Mouse (Mus musculus) lung, embryonic 16.5 days (tissue): ENCODE measurements at regions not wholly inside any gene's neighbourhood (a gene's known extent, or its start where the extent isn't known, plus 50 kb on each side); places are given as distances from the start of the nearest gene placed in this dataset.

Source experiments
- ATAC-seq: fragments of 200-750 bp; cut with Nextera tagmentation; 2 replicates; pipeline ENCODE4 v1.8.0; 2017; ENCODE audit warnings: low read depth, mild to moderate bottlenecking, moderate library complexity
- H3K27ac ChIP-seq: fragments of 300-500 bp; sonication (generic); 2 replicates; pipeline ENCODE4 v1.5.1; 2014; ENCODE audit warnings: mild to moderate bottlenecking, control low read depth, low read length
- H3K27me3 ChIP-seq: fragments of 300-500 bp; sonication (generic); 2 replicates; pipeline ENCODE4 v1.6.1; 2014; ENCODE audit warnings: low read depth, low read length, mixed read lengths; ENCODE audit not compliant: control insufficient read depth, insufficient read depth
- H3K36me3 ChIP-seq: fragments of 300-500 bp; sonication (generic); 2 replicates; pipeline ENCODE4 v1.6.1; 2014; ENCODE audit warnings: low read length; ENCODE audit not compliant: control insufficient read depth, insufficient read depth
- H3K4me1 ChIP-seq: fragments of 300-500 bp; sonication (generic); replicated peaks from 2 replicates; pipeline ENCODE4 v1.6.1; 2014; ENCODE audit warnings: low read length, mixed read lengths; ENCODE audit not compliant: control insufficient read depth, insufficient read depth
- H3K4me2 ChIP-seq: fragments of 300-500 bp; sonication (generic); 2 replicates; pipeline ENCODE4 v1.6.1; 2014; ENCODE audit warnings: low read depth, low read length, control low read depth
- H3K4me3 ChIP-seq: fragments of 300-500 bp; sonication (generic); 2 replicates; pipeline ENCODE4 v1.5.1; 2014; ENCODE audit warnings: mild to moderate bottlenecking, low read length, control low read depth
- H3K9ac ChIP-seq: fragments of 300-500 bp; sonication (generic); 2 replicates; pipeline ENCODE4 v1.6.1; 2014; ENCODE audit warnings: low read length, control low read depth
- H3K9me3 ChIP-seq: fragments of 300-500 bp; sonication (generic); 2 replicates; pipeline ENCODE4 v1.6.1; 2016; ENCODE audit warnings: low read length; ENCODE audit not compliant: control insufficient read depth
- WGBS: fragments of 180-500 bp; shearing (Covaris S2); extraction: QIAGEN DNeasy Blood & Tissue Kit; methylation state at CpG from one replicate; pipeline ENCODE4 v1.1.7; 2014; 5-methylcytosine and 5-hydroxymethylcytosine counted together

DNA sequence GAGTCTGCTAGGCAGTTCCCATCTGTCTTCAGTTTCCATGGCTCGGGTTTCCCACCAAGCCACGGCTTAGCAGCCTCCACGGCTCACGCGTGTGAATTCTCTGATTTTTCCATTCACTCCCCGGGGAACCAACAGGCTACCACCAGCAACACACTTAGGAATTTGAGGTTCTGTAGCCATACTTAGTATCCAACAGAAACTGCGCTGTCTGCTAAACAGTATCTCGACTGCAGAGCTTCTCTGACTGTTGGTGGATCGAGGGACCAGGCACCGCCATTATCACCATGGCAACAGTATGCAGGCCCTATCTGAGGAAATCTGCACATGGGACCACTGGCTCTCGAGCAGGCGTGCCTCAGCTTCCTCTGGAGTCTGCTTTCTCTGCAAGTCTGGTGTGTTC lies 574.4 kb downstream of the Dok5 start:
- no peak overlapping the region for H3K9ac ChIP-seq
- H3K9me3 ChIP-seq: no peaks in the 10 kb centered on the region
- no peak overlapping the region for H3K4me2 ChIP-seq
- H3K36me3 ChIP-seq: no peaks in the 10 kb centered on the region
- ATAC-seq: no peak
- no peak overlapping the region for H3K27ac ChIP-seq
- WGBS: 49% methylated on average over 12 of the region's 12 CpGs
- no peaks in the 10 kb centered on the region for H3K4me1 ChIP-seq
- H3K4me3 ChIP-seq: no peak overlapping the region
- H3K27me3 ChIP-seq: no peaks in the 10 kb centered on the region

GRCm38 (mm10) chr2:171298519-171298918 lies 566.9 kb downstream of the Dok5 start:
- Histone ChIP-seq H3K36me3 (no peaks in the 10 kb centered on the region), H3K27ac (no peak overlapping the region), H3K4me1 (no peaks in the 10 kb centered on the region), H3K4me2 (no peak overlapping the region), H3K4me3 (no peak overlapping the region), H3K27me3 (no peaks in the 10 kb centered on the region), H3K9me3 (no peaks in the 10 kb centered on the region), H3K9ac (no peak overlapping the region)
- ATAC-seq: no peak
- 54% methylated on average over 5 of the region's 5 CpGs for WGBS

GRCm38 (mm10) chr2:171295603-171296002 lies 564.0 kb downstream of the Dok5 start:
- no peak overlapping the region for H3K27ac ChIP-seq
- H3K27me3 ChIP-seq: no peaks in the 10 kb centered on the region
- H3K9ac ChIP-seq: no peak overlapping the region
- H3K4me3 ChIP-seq: no peak overlapping the region
- H3K36me3 ChIP-seq: no peaks in the 10 kb centered on the region
- WGBS: 82% methylated on average over 5 of the region's 5 CpGs
- no peak overlapping the region for H3K4me2 ChIP-seq
- H3K4me1 ChIP-seq: no peaks in the 10 kb centered on the region
- ATAC-seq: no peak
- H3K9me3 ChIP-seq: no peaks in the 10 kb centered on the region

DNA sequence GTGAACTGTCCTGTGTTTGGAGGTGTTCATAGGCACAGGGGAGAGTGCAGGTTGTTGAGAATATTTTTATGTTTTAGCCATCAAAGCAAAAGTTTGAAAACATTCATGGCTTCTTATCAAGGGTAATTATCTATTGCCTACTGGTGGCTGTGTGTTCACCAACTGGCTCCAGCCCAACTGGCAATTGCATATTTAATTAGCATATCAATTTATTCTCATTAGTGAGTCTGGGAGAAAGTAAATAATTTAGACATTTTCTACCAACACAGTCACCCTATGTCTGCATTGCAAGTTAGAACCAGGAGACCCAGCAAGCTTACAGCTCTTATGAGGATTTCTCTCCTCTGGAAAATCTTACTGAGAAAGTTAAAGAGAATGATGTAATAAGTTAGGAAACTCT lies 561.0 kb downstream of the Dok5 start:
- H3K9ac ChIP-seq: no peak overlapping the region
- H3K4me3 ChIP-seq: no peak overlapping the region
- H3K27me3 ChIP-seq: no peaks in the 10 kb centered on the region
- no peaks in the 10 kb centered on the region for H3K36me3 ChIP-seq
- no peak overlapping the region for H3K4me2 ChIP-seq
- no peak overlapping the region for H3K27ac ChIP-seq
- no peak for ATAC-seq
- H3K9me3 ChIP-seq: no peaks in the 10 kb centered on the region
- no peaks in the 10 kb centered on the region for H3K4me1 ChIP-seq

DNA sequence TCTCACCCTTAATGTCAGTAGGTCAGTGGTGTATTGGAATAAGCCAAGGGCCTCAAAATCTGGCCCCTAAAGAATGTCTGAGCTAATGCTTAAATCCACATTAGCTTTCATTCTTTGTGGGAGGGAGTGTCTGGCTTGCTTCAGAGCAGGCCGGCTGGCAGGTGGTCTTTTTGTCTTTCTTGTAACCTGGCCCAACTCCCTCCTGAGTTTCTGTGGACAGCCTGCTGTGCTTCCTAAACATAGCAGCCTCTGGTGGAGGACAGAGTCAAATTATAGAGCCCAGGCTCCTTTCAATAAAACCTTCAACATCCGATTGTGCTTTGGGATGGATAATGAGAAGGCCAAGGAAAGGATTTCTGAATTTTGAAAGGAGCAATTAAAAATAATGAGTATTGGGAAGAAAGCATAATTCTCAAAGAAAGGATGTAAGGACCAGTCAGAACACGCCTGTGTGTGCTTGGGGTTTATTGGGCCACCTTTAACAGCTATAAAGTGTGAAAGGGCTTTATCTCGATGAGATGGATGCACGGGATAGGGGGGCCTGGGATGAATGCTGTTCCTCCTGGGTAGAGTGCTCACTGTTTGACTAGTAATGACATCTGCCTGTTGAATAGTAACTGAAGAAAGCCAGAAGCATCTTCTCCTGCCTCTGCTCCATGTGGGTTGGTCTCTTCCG lies 554.2 kb downstream of the Dok5 start:
- no peaks in the 10 kb centered on the region for H3K36me3 ChIP-seq
- no peak overlapping the region for H3K4me2 ChIP-seq
- H3K9me3 ChIP-seq: no peaks in the 10 kb centered on the region
- no peak overlapping the region for H3K4me3 ChIP-seq
- no peaks in the 10 kb centered on the region for H3K27me3 ChIP-seq
- no peaks in the 10 kb centered on the region for H3K4me1 ChIP-seq
- no peak overlapping the region for H3K27ac ChIP-seq
- H3K9ac ChIP-seq: no peak overlapping the region
- ATAC-seq: no peak
- WGBS: 54% methylated on average over 6 of the region's 6 CpGs

DNA sequence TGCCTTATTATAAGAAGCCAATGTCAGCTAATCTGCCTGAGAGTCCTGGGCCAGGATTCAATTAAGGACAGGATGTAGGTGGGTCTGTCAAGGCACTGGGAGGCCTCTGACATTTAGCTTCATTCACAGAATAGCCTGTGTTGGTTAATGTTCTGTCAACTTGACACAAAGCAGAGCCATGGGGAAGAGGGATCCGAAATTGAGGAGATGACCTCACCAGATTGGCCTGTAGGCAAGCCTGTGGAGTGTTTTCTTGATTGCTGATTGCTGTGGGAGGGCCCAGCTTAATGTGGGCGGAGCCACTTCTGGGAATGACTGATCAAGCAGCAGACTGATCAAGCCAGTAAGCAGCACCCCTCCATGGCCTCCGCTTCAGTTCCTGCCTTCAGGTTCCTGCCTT lies 548.5 kb downstream of the Dok5 start:
- no peak overlapping the region for H3K4me3 ChIP-seq
- no peak overlapping the region for H3K27ac ChIP-seq
- H3K4me2 ChIP-seq: no peak overlapping the region
- no peaks in the 10 kb centered on the region for H3K4me1 ChIP-seq
- WGBS: 64% methylated on average over 3 of the region's 3 CpGs
- no peaks in the 10 kb centered on the region for H3K9me3 ChIP-seq
- no peaks in the 10 kb centered on the region for H3K36me3 ChIP-seq
- ATAC-seq: no peak
- H3K9ac ChIP-seq: no peak overlapping the region
- H3K27me3 ChIP-seq: no peaks in the 10 kb centered on the region

- no peak overlapping the region for H3K27ac ChIP-seq
- H3K27me3 ChIP-seq: no peaks in the 10 kb centered on the region
- no peaks in the 10 kb centered on the region for H3K36me3 ChIP-seq
- no peaks in the 10 kb centered on the region for H3K4me1 ChIP-seq
- H3K4me3 ChIP-seq: no peak overlapping the region
- no peaks in the 10 kb centered on the region for H3K9me3 ChIP-seq
- 75% methylated on average over 3 of the region's 3 CpGs for WGBS
- no peak overlapping the region for H3K9ac ChIP-seq
- H3K4me2 ChIP-seq: no peak overlapping the region
- no peak for ATAC-seq
Measured at GRCm38 (mm10) chr2:171279319-171279718, 547.7 kb downstream of the Dok5 start.

DNA sequence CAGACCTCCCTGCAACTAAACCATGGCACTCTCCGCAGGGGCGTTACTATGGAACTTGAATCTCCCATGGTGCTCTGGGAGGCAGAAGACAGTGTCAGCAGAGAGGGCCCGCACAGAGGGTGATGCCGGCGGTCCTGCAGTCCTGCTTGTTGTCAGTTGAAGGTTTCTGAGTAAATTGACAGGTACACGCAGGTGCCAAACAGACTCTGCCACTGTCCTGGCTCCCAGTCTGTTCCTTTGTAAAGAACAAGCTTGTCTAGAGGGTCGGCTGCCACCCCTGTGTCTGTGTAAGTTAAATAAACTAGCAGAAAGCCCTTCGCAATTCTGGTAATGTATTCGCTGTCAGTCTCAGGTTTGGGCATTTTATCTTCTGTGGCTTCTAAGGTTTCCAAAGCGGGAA lies 521.6 kb downstream of the Dok5 start:
- Histone ChIP-seq H3K4me3 (no peak overlapping the region), H3K9ac (no peak overlapping the region), H3K4me2 (no peak overlapping the region), H3K27me3 (no peaks in the 10 kb centered on the region), H3K36me3 (no peaks in the 10 kb centered on the region), H3K4me1 (no peaks in the 10 kb centered on the region), H3K9me3 (no peaks in the 10 kb centered on the region), H3K27ac (no peak overlapping the region)
- 20% methylated on average over 10 of the region's 10 CpGs for WGBS
- ATAC-seq: no peak

DNA sequence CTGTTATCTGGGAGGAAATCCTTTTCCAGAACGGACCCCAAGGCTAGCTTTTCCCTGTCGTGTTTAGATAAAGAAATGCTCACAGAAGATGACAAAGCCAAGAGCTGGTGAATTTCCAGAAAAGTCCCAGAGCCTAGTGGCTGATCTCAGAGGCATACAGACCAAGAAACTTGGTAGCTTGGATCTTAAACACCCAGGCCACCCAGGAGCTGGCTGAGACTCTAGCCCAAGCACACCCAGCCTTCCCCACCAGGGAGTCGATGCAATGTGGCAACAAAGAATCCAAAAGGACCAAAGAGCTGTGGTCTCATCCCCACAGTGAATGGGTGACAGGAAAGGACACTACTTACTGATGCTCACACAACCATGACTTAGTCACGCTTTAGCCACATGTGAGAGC lies 513.8 kb downstream of the Dok5 start:
- Histone ChIP-seq H3K9ac (no peak overlapping the region), H3K36me3 (no peaks in the 10 kb centered on the region), H3K27me3 (no peaks in the 10 kb centered on the region), H3K27ac (no peak overlapping the region), H3K9me3 (no peaks in the 10 kb centered on the region), H3K4me3 (no peak overlapping the region), H3K4me2 (no peak overlapping the region), H3K4me1 (no peaks in the 10 kb centered on the region)
- no peak for ATAC-seq
- 49% methylated on average over 4 of the region's 4 CpGs for WGBS

- Histone ChIP-seq H3K27ac (no peak overlapping the region), H3K9me3 (no peaks in the 10 kb centered on the region), H3K36me3 (no peaks in the 10 kb centered on the region), H3K4me1 (no peaks in the 10 kb centered on the region), H3K27me3 (no peaks in the 10 kb centered on the region), H3K9ac (no peak overlapping the region), H3K4me2 (no peak overlapping the region), H3K4me3 (no peak overlapping the region)
- no peak for ATAC-seq
- WGBS: 74% methylated on average over 5 of the region's 5 CpGs
Measured at GRCm38 (mm10) chr2:171242356-171242755, 510.7 kb downstream of the Dok5 start.
